Mouse (Mus musculus) heart, postnatal 0 days (tissue): Measurements from ENCODE around the gene Eya2.

ENCODE experiments used
- CTCF ChIP-seq: IDR thresholded peaks from 2 replicates; pipeline ENCODE4 v1.5.1; 2016; ENCODE audit warnings: antibody characterized with exemption, control low read depth, low read depth
- EP300 ChIP-seq: IDR thresholded peaks from 2 replicates; pipeline ENCODE4 v1.6.1; 2016; ENCODE audit warnings: antibody characterized with exemption, low read depth

GRCm38 (mm10) chr2:165566898-165567297, 27.9 kb upstream of the Eya2 start:
- TF ChIP-seq CTCF = no peak
- no peak for TF ChIP-seq EP300
